Mouse (Mus musculus) stomach, postnatal 0 days (tissue): ENCODE data around the gene Auts2.

Experiments used
- CTCF ChIP-seq: IDR thresholded peaks from 2 replicates; pipeline ENCODE4 v1.5.1; 2016; ENCODE audit warnings: antibody characterized with exemption, low read depth, mild to moderate bottlenecking, moderate library complexity
- EP300 ChIP-seq: optimal IDR thresholded peaks from 2 replicates; pipeline ENCODE3; 2016; ENCODE audit warnings: antibody characterized with exemption

DNA sequence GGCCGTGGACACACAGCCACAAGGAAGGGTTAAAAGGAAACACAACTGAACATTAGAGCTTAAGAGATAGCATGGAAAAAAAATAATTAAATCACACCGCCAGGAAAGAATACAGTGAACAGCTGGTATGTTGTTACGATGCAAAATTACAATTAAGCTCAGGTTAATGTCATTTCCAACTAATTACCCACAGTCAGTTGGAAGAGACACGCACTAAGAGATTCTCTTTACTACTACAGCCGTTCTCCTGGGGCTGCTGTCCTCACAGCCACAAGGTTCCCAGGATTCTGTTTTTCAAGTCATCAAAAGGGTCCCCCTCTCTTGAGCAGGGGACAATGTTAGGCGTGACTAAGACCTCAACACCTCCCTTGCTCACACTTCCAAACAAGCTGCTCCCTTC, 25.3 kb downstream of the Auts2 start:
- TF ChIP-seq CTCF = no peak
- TF ChIP-seq EP300 = no peak
